Mouse (Mus musculus): Measurements from ENCODE around the gene Sept5. TPM values are rescaled to one million over a fixed set of nuclear protein-coding genes. Genes with fewer than 3 reads are reported as not detected.

The Sept5 gene
- total RNA-seq (2021): 10 to 100 TPM; 11.3 to 11.6 TPM

- peak; percentile 74 to 78 for DNase-seq
- intact Hi-C loops (cut with DNase I): loop anchor here (5.0 kb wide), 2 partner anchors 168 to 228 kb away; no protein-coding TSS in a partner anchor
Observed at GRCm38 (mm10) chr16:18629390-18630231, at the start of gene Sept5. Gene Sept5 (minus strand): TSS chr16:18629954.

- intact Hi-C loops (cut with DNase I): no loop called here
- no peak for DNase-seq
Observed at GRCm38 (mm10) chr16:18679112-18679511, 49.4 kb upstream of the Sept5 start.

- intact Hi-C loops (cut with DNase I): loop anchor here (1.0 kb wide), 1 partner anchor 52 kb away; the partner anchor contains the start of gene Gm49601
Observed at GRCm38 (mm10) chr16:18677746-18678679, 48.3 kb upstream of the Sept5 start.

GRCm38 (mm10) chr16:18673005-18673404, 43.3 kb upstream of the Sept5 start:
- intact Hi-C loops (cut with DNase I): no loop called here
- no peak for DNase-seq

More at GRCm38 (mm10) chr16:18677746-18678679, 48.3 kb upstream of the Sept5 start:
- peak; percentile 72 to 83 for DNase-seq

- intact Hi-C loops (cut with DNase I): no loop called here
- DNase-seq: no peak
Observed at GRCm38 (mm10) chr16:18672027-18672426, 42.3 kb upstream of the Sept5 start.

- DNase-seq: no peak
- intact Hi-C loops (cut with DNase I): no loop called here
Observed at GRCm38 (mm10) chr16:18669914-18670313, 40.2 kb upstream of the Sept5 start.

- intact Hi-C loops (cut with DNase I): no loop called here
Observed at GRCm38 (mm10) chr16:18658597-18658996, 28.8 kb upstream of the Sept5 start.

GRCm38 (mm10) chr16:18655372-18656098, 25.8 kb upstream of the Sept5 start:
- DNase-seq: no peak
- intact Hi-C loops (cut with DNase I): no loop called here

More at GRCm38 (mm10) chr16:18658597-18658996, 28.8 kb upstream of the Sept5 start:
- no peak for DNase-seq

GRCm38 (mm10) chr16:18653290-18654160, 23.8 kb upstream of the Sept5 start:
- no peak for DNase-seq
- intact Hi-C loops (cut with DNase I): no loop called here

GRCm38 (mm10) chr16:18649126-18649525, 19.4 kb upstream of the Sept5 start:
- intact Hi-C loops (cut with DNase I): no loop called here
- DNase-seq: no peak

- intact Hi-C loops (cut with DNase I): no loop called here
- no peak for DNase-seq
Observed at GRCm38 (mm10) chr16:18645329-18645728, 15.6 kb upstream of the Sept5 start.

- DNase-seq: no peak
- intact Hi-C loops (cut with DNase I): no loop called here
Observed at GRCm38 (mm10) chr16:18644485-18644884, 14.7 kb upstream of the Sept5 start.

GRCm38 (mm10) chr16:18643406-18643998, 13.7 kb upstream of the Sept5 start:
- no peak for DNase-seq
- intact Hi-C loops (cut with DNase I): no loop called here

- no peak for DNase-seq
- intact Hi-C loops (cut with DNase I): no loop called here
Observed at GRCm38 (mm10) chr16:18642897-18643296, 13.1 kb upstream of the Sept5 start.

- no peak for DNase-seq
- intact Hi-C loops (cut with DNase I): no loop called here
Observed at GRCm38 (mm10) chr16:18642291-18642690, 12.5 kb upstream of the Sept5 start.

- DNase-seq: no peak
Observed at GRCm38 (mm10) chr16:18639382-18639929, 9.7 kb upstream of the Sept5 start.

GRCm38 (mm10) chr16:18638396-18638795, 8.6 kb upstream of the Sept5 start:
- no peak for DNase-seq

More at GRCm38 (mm10) chr16:18639382-18639929, 9.7 kb upstream of the Sept5 start:
- intact Hi-C loops (cut with DNase I): no loop called here

GRCm38 (mm10) chr16:18636804-18637203, 7.0 kb upstream of the Sept5 start:
- intact Hi-C loops (cut with DNase I): no loop called here
- no peak for DNase-seq

More at GRCm38 (mm10) chr16:18638396-18638795, 8.6 kb upstream of the Sept5 start:
- intact Hi-C loops (cut with DNase I): no loop called here

- DNase-seq: no peak
- intact Hi-C loops (cut with DNase I): no loop called here
Observed at GRCm38 (mm10) chr16:18636401-18636800, 6.6 kb upstream of the Sept5 start.
